Mouse (Mus musculus): ENCODE measurements around the gene Grhl3. TPM values are rescaled to one million over a fixed set of nuclear protein-coding genes. Genes with fewer than 3 reads are reported as not detected.

Grhl3 gene
- polyA plus RNA-seq, 1 experiment from 2014 or later: 1.2 TPM

GRCm38 (mm10) chr4:135601530-135601929 lies 28.1 kb upstream of the Grhl3 start:
- ATAC-seq: no peak
- no peak overlapping the region for H3K27ac ChIP-seq (ENCODE audit: low read depth, low read length)
- no peaks in the 10 kb centered on the region for H3K27me3 ChIP-seq (replicated peaks; ENCODE audit: control insufficient read depth, insufficient read depth, low read length)
- peaks cover 4% of the 10 kb centered on the region for H3K9me3 ChIP-seq (ENCODE audit: control insufficient read depth, low read length)
- H3K4me3 ChIP-seq (ENCODE audit: low read length): no peak overlapping the region
- no peaks in the 10 kb centered on the region for H3K4me1 ChIP-seq (ENCODE audit: control insufficient read depth, insufficient read depth, low read depth, low read length)
- H3K9ac ChIP-seq (ENCODE audit: low read depth, low read length): no peak overlapping the region
- 91% methylated on average over 3 of the region's 3 CpGs for WGBS
- no peaks in the 10 kb centered on the region for H3K36me3 ChIP-seq (ENCODE audit: control insufficient read depth, insufficient read depth, low read length)
- H3K4me2 ChIP-seq (ENCODE audit: low read length): no peak overlapping the region

DNA sequence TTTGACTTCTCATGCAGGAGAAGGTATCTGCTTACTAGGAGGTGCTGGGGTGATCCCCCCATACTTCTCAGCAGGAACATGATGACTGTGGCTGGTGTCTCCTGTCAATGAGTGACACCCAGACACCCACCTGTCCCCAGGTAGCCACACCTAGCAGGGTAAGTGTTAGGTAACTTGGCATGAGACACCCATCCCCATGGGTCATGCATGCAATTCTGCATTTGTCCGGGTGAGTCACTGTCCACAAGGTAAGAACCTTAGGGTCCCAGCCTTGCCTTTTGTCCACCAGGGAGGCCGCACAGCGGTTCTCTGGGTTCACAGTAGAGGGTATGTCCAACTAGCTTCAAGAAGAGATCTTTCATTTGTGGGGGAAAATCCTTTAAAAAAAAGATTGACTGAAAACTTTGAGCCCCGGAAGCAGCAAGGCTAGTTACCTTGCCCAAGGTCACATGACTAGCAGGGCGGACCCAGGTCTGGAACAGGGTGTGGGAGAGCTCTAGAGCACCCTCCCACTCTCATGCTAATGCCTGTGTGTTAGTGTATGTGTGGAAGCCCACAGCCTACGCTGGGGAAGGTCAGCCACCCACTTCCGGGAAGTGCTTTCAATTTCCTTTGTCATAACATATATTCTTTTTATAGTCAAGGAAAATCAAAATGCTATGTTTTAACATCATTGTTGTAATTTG lies 26.2 kb upstream of the Grhl3 start:
- Histone ChIP-seq H3K9ac (ENCODE audit: low read depth, low read length) (no peak overlapping the region), H3K27me3 (replicated peaks; ENCODE audit: control insufficient read depth, insufficient read depth, low read length) (no peaks in the 10 kb centered on the region), H3K4me3 (ENCODE audit: low read length) (no peak overlapping the region), H3K4me2 (ENCODE audit: low read length) (no peak overlapping the region), H3K27ac (ENCODE audit: low read depth, low read length) (no peak overlapping the region), H3K9me3 (ENCODE audit: control insufficient read depth, low read length) (peaks cover 4% of the 10 kb centered on the region), H3K4me1 (ENCODE audit: control insufficient read depth, insufficient read depth, low read depth, low read length) (peaks cover 5% of the 10 kb centered on the region), H3K36me3 (ENCODE audit: control insufficient read depth, insufficient read depth, low read length) (no peaks in the 10 kb centered on the region)
- 80% methylated on average over 7 of the region's 7 CpGs for WGBS
- ATAC-seq: no peak

DNA sequence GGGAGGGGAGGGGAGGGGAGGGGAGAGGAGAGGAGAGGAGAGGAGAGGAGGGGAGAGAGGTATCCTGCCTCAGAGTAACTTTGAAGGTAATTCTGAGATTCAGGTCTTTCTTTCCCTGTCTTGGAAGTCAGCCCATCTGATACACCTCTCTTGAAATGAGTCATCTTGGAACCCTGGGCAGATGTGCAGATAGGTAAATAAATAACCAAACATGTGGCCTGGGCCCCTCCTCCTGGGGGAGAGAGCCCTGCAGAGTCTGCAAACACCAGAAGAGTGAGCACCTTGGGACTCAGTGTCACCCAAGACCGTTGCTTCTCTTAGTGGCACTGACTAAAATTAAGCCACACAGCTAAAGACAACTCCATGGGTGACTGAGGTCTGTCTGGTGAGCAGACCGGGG lies 25.6 kb upstream of the Grhl3 start:
- no peak overlapping the region for H3K4me2 ChIP-seq (ENCODE audit: low read length)
- H3K27ac ChIP-seq (ENCODE audit: low read depth, low read length): no peak overlapping the region
- H3K36me3 ChIP-seq (ENCODE audit: control insufficient read depth, insufficient read depth, low read length): no peaks in the 10 kb centered on the region
- no peak overlapping the region for H3K9ac ChIP-seq (ENCODE audit: low read depth, low read length)
- H3K9me3 ChIP-seq (ENCODE audit: control insufficient read depth, low read length): peaks cover 4% of the 10 kb centered on the region
- no peak for ATAC-seq
- WGBS: 81% methylated on average over 1 of the region's 2 CpGs
- peaks cover 5% of the 10 kb centered on the region for H3K4me1 ChIP-seq (ENCODE audit: control insufficient read depth, insufficient read depth, low read depth, low read length)
- H3K4me3 ChIP-seq (ENCODE audit: low read length): no peak overlapping the region
- H3K27me3 ChIP-seq (replicated peaks; ENCODE audit: control insufficient read depth, insufficient read depth, low read length): no peaks in the 10 kb centered on the region

DNA sequence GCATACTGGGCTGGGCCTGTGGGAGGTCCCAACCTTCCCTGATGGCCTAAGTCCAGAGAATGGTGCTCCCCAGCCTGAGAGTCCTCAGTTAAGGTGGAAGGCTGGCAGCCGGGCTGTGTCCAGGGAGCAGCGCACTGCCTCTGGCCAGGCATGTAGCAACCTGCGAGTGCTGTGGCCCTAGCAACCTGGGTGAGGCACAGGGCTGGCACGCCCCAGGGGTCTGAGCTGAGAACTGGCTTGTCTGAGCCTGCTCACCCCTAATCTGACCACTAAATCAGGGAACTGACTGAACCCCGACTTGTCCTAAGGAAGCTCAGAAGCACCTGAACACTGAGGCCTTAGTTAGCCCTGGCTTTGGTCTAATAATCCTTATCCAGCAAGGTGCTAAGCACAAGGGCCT lies 24.1 kb upstream of the Grhl3 start:
- H3K36me3 ChIP-seq (ENCODE audit: control insufficient read depth, insufficient read depth, low read length): no peaks in the 10 kb centered on the region
- H3K27ac ChIP-seq (ENCODE audit: low read depth, low read length): no peak overlapping the region
- WGBS: 91% methylated on average over 5 of the region's 5 CpGs
- H3K9ac ChIP-seq (ENCODE audit: low read depth, low read length): no peak overlapping the region
- no peak for ATAC-seq
- peaks cover 5% of the 10 kb centered on the region for H3K4me1 ChIP-seq (ENCODE audit: control insufficient read depth, insufficient read depth, low read depth, low read length)
- H3K4me3 ChIP-seq (ENCODE audit: low read length): no peak overlapping the region
- H3K27me3 ChIP-seq (replicated peaks; ENCODE audit: control insufficient read depth, insufficient read depth, low read length): no peaks in the 10 kb centered on the region
- no peak overlapping the region for H3K4me2 ChIP-seq (ENCODE audit: low read length)
- peaks cover 4% of the 10 kb centered on the region for H3K9me3 ChIP-seq (ENCODE audit: control insufficient read depth, low read length)

DNA sequence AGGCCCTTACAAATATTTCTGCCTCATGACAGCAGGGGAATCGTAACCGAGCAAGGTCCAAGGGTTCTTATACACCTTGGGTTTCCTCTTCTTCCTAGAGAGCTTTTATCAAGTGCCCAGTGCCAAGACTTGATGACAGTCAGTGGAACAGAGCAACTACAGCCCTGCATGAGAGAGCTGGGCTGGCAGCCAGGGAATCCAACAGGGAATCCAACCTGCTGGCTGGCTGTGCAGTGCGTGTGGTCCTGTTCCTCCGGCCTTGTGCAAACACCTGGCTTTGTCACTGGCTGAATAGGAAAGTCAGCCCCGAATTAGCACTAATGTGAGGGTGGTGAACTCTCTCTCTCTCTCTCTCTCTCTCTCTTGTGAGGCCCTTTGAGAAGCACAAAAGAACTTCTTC lies 22.5 kb upstream of the Grhl3 start:
- H3K4me2 ChIP-seq (ENCODE audit: low read length): no peak overlapping the region
- peaks cover 5% of the 10 kb centered on the region for H3K4me1 ChIP-seq (ENCODE audit: control insufficient read depth, insufficient read depth, low read depth, low read length)
- 0 out of 2 replicates have a peak, but pooled peaks have one; percentile 58 for ATAC-seq
- no peaks in the 10 kb centered on the region for H3K36me3 ChIP-seq (ENCODE audit: control insufficient read depth, insufficient read depth, low read length)
- 23% methylated on average over 5 of the region's 5 CpGs for WGBS
- H3K27me3 ChIP-seq (replicated peaks; ENCODE audit: control insufficient read depth, insufficient read depth, low read length): no peaks in the 10 kb centered on the region
- H3K27ac ChIP-seq (ENCODE audit: low read depth, low read length): no peak overlapping the region
- H3K9me3 ChIP-seq (ENCODE audit: control insufficient read depth, low read length): no peaks in the 10 kb centered on the region
- no peak overlapping the region for H3K9ac ChIP-seq (ENCODE audit: low read depth, low read length)
- H3K4me3 ChIP-seq (ENCODE audit: low read length): no peak overlapping the region

GRCm38 (mm10) chr4:135591610-135592304 lies 18.3 kb upstream of the Grhl3 start:
- Histone ChIP-seq H3K9ac (ENCODE audit: low read depth, low read length) (no peak overlapping the region), H3K4me2 (ENCODE audit: low read length) (no peak overlapping the region), H3K36me3 (ENCODE audit: control insufficient read depth, insufficient read depth, low read length) (no peaks in the 10 kb centered on the region), H3K4me3 (ENCODE audit: low read length) (no peak overlapping the region), H3K4me1 (ENCODE audit: control insufficient read depth, insufficient read depth, low read depth, low read length) (peaks cover 5% of the 10 kb centered on the region), H3K9me3 (ENCODE audit: control insufficient read depth, low read length) (no peaks in the 10 kb centered on the region), H3K27me3 (replicated peaks; ENCODE audit: control insufficient read depth, insufficient read depth, low read length) (no peaks in the 10 kb centered on the region), H3K27ac (ENCODE audit: low read depth, low read length) (no peak overlapping the region)
- ATAC-seq: no peak
- 68% methylated on average over 8 of the region's 8 CpGs for WGBS

GRCm38 (mm10) chr4:135591086-135591485 lies 17.7 kb upstream of the Grhl3 start:
- ATAC-seq: no peak
- Histone ChIP-seq H3K9ac (ENCODE audit: low read depth, low read length) (no peak overlapping the region), H3K9me3 (ENCODE audit: control insufficient read depth, low read length) (no peaks in the 10 kb centered on the region), H3K27me3 (replicated peaks; ENCODE audit: control insufficient read depth, insufficient read depth, low read length) (no peaks in the 10 kb centered on the region), H3K4me1 (ENCODE audit: control insufficient read depth, insufficient read depth, low read depth, low read length) (peaks cover 5% of the 10 kb centered on the region), H3K4me2 (ENCODE audit: low read length) (no peak overlapping the region), H3K36me3 (ENCODE audit: control insufficient read depth, insufficient read depth, low read length) (no peaks in the 10 kb centered on the region), H3K27ac (ENCODE audit: low read depth, low read length) (no peak overlapping the region), H3K4me3 (ENCODE audit: low read length) (no peak overlapping the region)
- WGBS: 54% methylated on average over 3 of the region's 3 CpGs

DNA sequence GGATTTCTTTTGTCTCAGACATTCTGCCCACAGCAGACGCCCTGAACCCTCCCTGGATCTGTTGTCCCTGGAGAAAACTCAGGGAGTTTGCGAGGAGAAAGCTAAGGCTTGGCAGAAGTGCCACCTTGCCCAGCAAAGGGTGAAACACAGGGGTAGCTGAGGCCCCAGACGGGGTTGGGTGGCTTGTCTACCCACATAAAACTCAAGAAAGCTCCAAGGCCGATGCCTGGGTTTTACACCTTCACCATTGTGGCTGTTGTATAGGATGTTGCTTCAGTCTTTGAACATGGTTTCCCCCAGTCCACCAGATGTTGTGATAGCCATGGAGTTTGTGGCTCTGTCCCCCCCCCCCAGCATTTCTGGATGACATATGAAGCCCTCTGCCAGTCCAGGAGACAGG lies 11.4 kb upstream of the Grhl3 start:
- Histone ChIP-seq H3K9ac (ENCODE audit: low read depth, low read length) (no peak overlapping the region), H3K4me1 (ENCODE audit: control insufficient read depth, insufficient read depth, low read depth, low read length) (no peaks in the 10 kb centered on the region), H3K4me2 (ENCODE audit: low read length) (no peak overlapping the region), H3K27me3 (replicated peaks; ENCODE audit: control insufficient read depth, insufficient read depth, low read length) (no peaks in the 10 kb centered on the region), H3K9me3 (ENCODE audit: control insufficient read depth, low read length) (no peaks in the 10 kb centered on the region), H3K27ac (ENCODE audit: low read depth, low read length) (no peak overlapping the region), H3K4me3 (ENCODE audit: low read length) (no peak overlapping the region), H3K36me3 (ENCODE audit: control insufficient read depth, insufficient read depth, low read length) (no peaks in the 10 kb centered on the region)
- ATAC-seq: no peak
- WGBS: 55% methylated on average over 4 of the region's 4 CpGs

DNA sequence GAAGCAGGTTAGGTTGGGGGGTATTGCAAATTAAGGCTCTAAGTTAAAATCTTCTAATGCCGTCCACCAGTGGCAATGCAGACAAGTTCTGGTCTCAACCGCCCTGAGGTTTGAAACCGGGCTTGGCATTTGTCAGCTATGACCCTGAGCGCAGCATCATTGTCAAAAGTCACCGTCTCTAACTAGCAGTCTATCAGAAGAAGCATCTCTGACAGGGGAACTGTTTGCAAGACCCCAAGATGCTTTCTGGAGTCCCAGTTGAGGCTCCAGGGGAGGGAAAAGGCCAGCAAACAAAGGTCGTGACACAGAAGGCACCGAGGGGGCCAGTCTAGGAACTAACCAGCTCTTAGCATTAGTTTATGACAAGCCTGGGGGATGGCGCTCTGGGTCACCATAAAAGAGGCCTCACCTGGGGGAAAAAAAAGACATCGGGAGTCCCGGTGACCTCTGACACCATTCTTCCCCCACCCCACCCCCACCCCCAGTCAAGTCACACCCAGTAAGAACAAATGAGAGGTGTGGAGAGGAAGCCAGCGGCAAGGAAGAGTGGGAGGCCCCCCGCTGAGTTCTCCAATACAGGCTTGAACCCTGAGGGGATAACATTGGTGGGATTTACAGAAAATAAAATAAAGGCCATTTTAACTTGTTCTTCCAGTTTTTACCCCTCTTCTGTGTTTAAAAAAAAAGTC lies 7.9 kb upstream of the Grhl3 start:
- Histone ChIP-seq H3K9me3 (ENCODE audit: control insufficient read depth, low read length) (no peaks in the 10 kb centered on the region), H3K9ac (ENCODE audit: low read depth, low read length) (no peak overlapping the region), H3K4me2 (ENCODE audit: low read length) (no peak overlapping the region), H3K36me3 (ENCODE audit: control insufficient read depth, insufficient read depth, low read length) (no peaks in the 10 kb centered on the region), H3K4me3 (ENCODE audit: low read length) (no peak overlapping the region), H3K27ac (ENCODE audit: low read depth, low read length) (no peak overlapping the region), H3K27me3 (replicated peaks; ENCODE audit: control insufficient read depth, insufficient read depth, low read length) (no peaks in the 10 kb centered on the region), H3K4me1 (ENCODE audit: control insufficient read depth, insufficient read depth, low read depth, low read length) (no peaks in the 10 kb centered on the region)
- 33% methylated on average over 12 of the region's 12 CpGs for WGBS
- no peak for ATAC-seq
